ENCODE assay signal across 9 mouse cellular contexts in genomic region chr4:73790260-73791185, GRCm38 (mm10). TPM values are rescaled to one million over a fixed set of nuclear protein-coding genes. Genes with fewer than 3 reads are reported as not detected.
DNase-seq lines count a peak whose midpoint lies in the region; ATAC-seq and TF ChIP-seq lines count a peak whose summit lies in the region.
"Had no signal": no experiment of that assay in that cellular context is flagged by ENCODE, and none has a peak within 500 bp of the region (broad histone marks: within the 10 kb centered on the region; RNA-seq: fewer than 3 reads in every experiment).

Rasef (minus strand) TSS chr4:73790994.

- peak within 1 kb of the TSS; percentile 65 for H3K9ac ChIP-seq in forebrain, embryonic 13.5 days
- H3K9ac ChIP-seq in hindbrain, embryonic 16.5 days (ENCODE audit: low read depth, low read length) = peak within 1 kb of the TSS; percentile 59
- H3K9ac ChIP-seq in limb, embryonic 15.5 days = 0 out of 2 replicates have a peak within 1 kb of the TSS, but pooled peaks have one; percentile 33
- H3K9ac ChIP-seq in midbrain, embryonic 16.5 days (ENCODE audit: low read depth, low read length) = peak within 1 kb of the TSS; percentile 78

- H3K9me3 ChIP-seq in forebrain, embryonic 13.5 days (replicated peaks) = no peaks in the 10 kb centered on the region
- no peaks in the 10 kb centered on the region for H3K9me3 ChIP-seq in hindbrain, embryonic 16.5 days (ENCODE audit: control insufficient read depth, low read length)
- no peaks in the 10 kb centered on the region for H3K9me3 ChIP-seq in limb, embryonic 15.5 days
- H3K9me3 ChIP-seq in midbrain, embryonic 16.5 days (replicated peaks; ENCODE audit: control insufficient read depth, low read length, poor library complexity, severe bottlenecking) = no peaks in the 10 kb centered on the region

- peak; percentile 0 to 11 for DNase-seq in layer of hippocampus, adult 2 months (ENCODE audit: low spot score in 2 of 2)
- DNase-seq in layer of hippocampus, adult 18-20 months (ENCODE audit: low spot score in 2 of 2) = no peak
- peak; percentile 49 for DNase-seq in testis, postnatal 10 days (ENCODE audit: low spot score)
- no peak for DNase-seq in thymus, postnatal 10 days (ENCODE audit: low spot score in 2 of 2)

- peaks cover 9% of the 10 kb centered on the region for H3K4me1 ChIP-seq in forebrain, embryonic 13.5 days
- H3K4me1 ChIP-seq in hindbrain, embryonic 16.5 days (ENCODE audit: control insufficient read depth, insufficient read depth, low read depth, low read length) = 0 out of 2 replicates have a peak, but pooled peaks cover 2% of the 10 kb centered on the region
- peaks cover 10% of the 10 kb centered on the region for H3K4me1 ChIP-seq in limb, embryonic 15.5 days
- H3K4me1 ChIP-seq in midbrain, embryonic 16.5 days (ENCODE audit: control insufficient read depth, insufficient read depth, low read length) = 0 out of 2 replicates have a peak, but pooled peaks cover 3% of the 10 kb centered on the region

- no peaks in the 10 kb centered on the region for H3K36me3 ChIP-seq in forebrain, embryonic 13.5 days (ENCODE audit: poor library complexity, severe bottlenecking)
- no peaks in the 10 kb centered on the region for H3K36me3 ChIP-seq in hindbrain, embryonic 16.5 days (ENCODE audit: control insufficient read depth, insufficient read depth, low read length)
- no peaks in the 10 kb centered on the region for H3K36me3 ChIP-seq in limb, embryonic 15.5 days
- H3K36me3 ChIP-seq in midbrain, embryonic 16.5 days (ENCODE audit: control insufficient read depth, insufficient read depth, low read length) = no peaks in the 10 kb centered on the region

- H3K27ac ChIP-seq in layer of hippocampus, adult 2 months = no peak within 1 kb of the TSS
- H3K27ac ChIP-seq in forebrain, embryonic 13.5 days = no peak within 1 kb of the TSS
- H3K27ac ChIP-seq in hindbrain, embryonic 16.5 days (ENCODE audit: low read depth, low read length) = no peak within 1 kb of the TSS
- no peak within 1 kb of the TSS for H3K27ac ChIP-seq in limb, embryonic 15.5 days
- no peak within 1 kb of the TSS for H3K27ac ChIP-seq in midbrain, embryonic 16.5 days (ENCODE audit: low read length)

- 5% methylated on average over 87 of the region's 87 CpGs for WGBS in forebrain, embryonic 13.5 days
- 5% methylated on average over 83 of the region's 87 CpGs for WGBS in hindbrain, embryonic 16.5 days
- WGBS in limb, embryonic 15.5 days = 3% methylated on average over 87 of the region's 87 CpGs
- WGBS in midbrain, embryonic 16.5 days = 5% methylated on average over 84 of the region's 87 CpGs

- peak within 1 kb of the TSS; percentile 98 for H3K4me2 ChIP-seq in forebrain, embryonic 13.5 days
- H3K4me2 ChIP-seq in hindbrain, embryonic 16.5 days (ENCODE audit: low read length) = peak within 1 kb of the TSS; percentile 80
- peak within 1 kb of the TSS; percentile 96 for H3K4me2 ChIP-seq in limb, embryonic 15.5 days
- H3K4me2 ChIP-seq in midbrain, embryonic 16.5 days (ENCODE audit: low read length) = peak within 1 kb of the TSS; percentile 99

- TF ChIP-seq CTCF in layer of hippocampus, adult 2 months (conservative IDR thresholded peaks at IDR 0.05) = no peak

- peak within 1 kb of the TSS; percentile 57 for H3K4me3 ChIP-seq in layer of hippocampus, adult 2 months
- peak within 1 kb of the TSS; percentile 55 for H3K4me3 ChIP-seq in forebrain, embryonic 13.5 days
- H3K4me3 ChIP-seq in hindbrain, embryonic 16.5 days (ENCODE audit: low read length) = peak within 1 kb of the TSS; percentile 49
- peak within 1 kb of the TSS; percentile 51 for H3K4me3 ChIP-seq in limb, embryonic 15.5 days
- peak within 1 kb of the TSS; percentile 66 for H3K4me3 ChIP-seq in midbrain, embryonic 16.5 days (ENCODE audit: low read depth, low read length)

- peaks cover 20% of the 10 kb centered on the region for H3K27me3 ChIP-seq in forebrain, embryonic 13.5 days
- H3K27me3 ChIP-seq in hindbrain, embryonic 16.5 days (replicated peaks; ENCODE audit: control insufficient read depth, insufficient read depth, low read length) = peaks cover 4% of the 10 kb centered on the region
- peaks cover 19% of the 10 kb centered on the region for H3K27me3 ChIP-seq in limb, embryonic 15.5 days
- H3K27me3 ChIP-seq in midbrain, embryonic 16.5 days (ENCODE audit: control insufficient read depth, insufficient read depth, low read depth, low read length) = no peaks in the 10 kb centered on the region
- H3K27me3 ChIP-seq: Patski had no signal

- ATAC-seq in forebrain, embryonic 13.5 days = peak; percentile 88
- peak; percentile 90 for ATAC-seq in hindbrain, embryonic 16.5 days
- ATAC-seq in limb, embryonic 15.5 days (ENCODE audit: insufficient number of reproducible peaks, low FRiP score, low TSS enrichment, low read depth) = 0 out of 2 replicates have a peak, but pooled peaks have one; percentile 40
- peak; percentile 92 for ATAC-seq in midbrain, embryonic 16.5 days
- ATAC-seq: Patski had no signal

RNA-seq across cellular contexts. Expression of gene Rasef, which starts in this region (rescaled TPM):
- total RNA-seq in layer of hippocampus, adult 2 months (2021) = under 1 TPM in 1 of 2 experiments, not detected in 1; 0.15 TPM
- not detected for total RNA-seq in layer of hippocampus, adult 18-20 months (2021)
- 0.06 and 0.08 TPM in 2 replicates for polyA plus RNA-seq in forebrain, embryonic 13.5 days (2015; fragmentation: Nextera tagmentation; extraction: Ambion mirVana)
- polyA plus RNA-seq in hindbrain, embryonic 16.5 days (2015; fragmentation: Nextera tagmentation; extraction: Ambion mirVana) = 0.46 and 0.57 TPM in 2 replicates
- 0.43 and 0.55 TPM in 2 replicates for polyA plus RNA-seq in limb, embryonic 15.5 days (2015; fragmentation: Nextera tagmentation; extraction: Ambion mirVana)
- 0.31 and 0.59 TPM in 2 replicates for polyA plus RNA-seq in midbrain, embryonic 16.5 days (2015; fragmentation: Nextera tagmentation; extraction: Ambion mirVana)
- polyA plus RNA-seq: Patski had no signal

Comparison
In these comparisons a context has a peak if more than half of its experiments do, and no peak if none do; other contexts are left out.
1. Peak in DNase-seq and H3K4me3 ChIP-seq in layer of hippocampus, adult 2 months; RNA of the gene not detected or under 1 TPM.
2. Peak in ATAC-seq, H3K4me3 ChIP-seq, H3K9ac ChIP-seq and H3K4me2 ChIP-seq in forebrain, embryonic 13.5 days; RNA of the gene not detected or under 1 TPM.
3. Peak in ATAC-seq, H3K4me3 ChIP-seq, H3K9ac ChIP-seq and H3K4me2 ChIP-seq in hindbrain, embryonic 16.5 days; RNA of the gene not detected or under 1 TPM.
4. Peak in ATAC-seq, H3K4me3 ChIP-seq, H3K9ac ChIP-seq and H3K4me2 ChIP-seq in limb, embryonic 15.5 days; RNA of the gene not detected or under 1 TPM.
5. Peak in ATAC-seq, H3K4me3 ChIP-seq, H3K9ac ChIP-seq and H3K4me2 ChIP-seq in midbrain, embryonic 16.5 days; RNA of the gene not detected or under 1 TPM.
6. ATAC-seq: peak in every context shown above with its lines; median percentile 92 in midbrain, embryonic 16.5 days; 90 in hindbrain, embryonic 16.5 days; 88 in forebrain, embryonic 13.5 days; 40 in limb, embryonic 15.5 days.